Mouse (Mus musculus) frontal cortex, postnatal 25 days (tissue): ENCODE measurements at regions not wholly inside any gene's neighbourhood (a gene's known extent, or its start where the extent isn't known, plus 50 kb on each side); places are given as distances from the start of the nearest gene placed in this dataset.
A peak's percentile ranks its signal among the peaks of the same experiment; 100 is the strongest.

Experiments
- DNase-seq, 2 experiments: peaks; one replicate each; pipeline ENCODE4 v3.0.0; 2022; ENCODE audit warnings: low spot score in 2 of 2

DNA sequence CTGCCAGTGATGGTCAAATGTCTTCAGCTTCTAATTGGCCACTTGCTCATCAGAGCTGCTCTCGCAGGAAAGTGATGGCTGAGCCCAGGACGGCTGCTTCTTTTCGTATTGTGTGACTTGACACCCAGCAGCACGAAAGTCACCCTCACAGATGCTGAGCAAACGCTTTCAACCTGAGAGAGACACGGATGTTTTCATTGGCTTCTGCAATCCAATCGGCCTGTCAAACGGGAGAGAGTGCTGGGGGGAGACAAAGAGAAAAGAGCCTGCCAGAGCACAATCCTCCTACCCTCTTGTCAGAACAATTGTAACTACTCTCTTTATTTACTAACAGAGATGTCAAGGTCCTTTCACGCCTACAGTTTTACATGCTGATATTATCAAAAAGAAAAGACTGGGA is 289.9 kb downstream of the Nsun3 start:
- no peak for DNase-seq

DNA sequence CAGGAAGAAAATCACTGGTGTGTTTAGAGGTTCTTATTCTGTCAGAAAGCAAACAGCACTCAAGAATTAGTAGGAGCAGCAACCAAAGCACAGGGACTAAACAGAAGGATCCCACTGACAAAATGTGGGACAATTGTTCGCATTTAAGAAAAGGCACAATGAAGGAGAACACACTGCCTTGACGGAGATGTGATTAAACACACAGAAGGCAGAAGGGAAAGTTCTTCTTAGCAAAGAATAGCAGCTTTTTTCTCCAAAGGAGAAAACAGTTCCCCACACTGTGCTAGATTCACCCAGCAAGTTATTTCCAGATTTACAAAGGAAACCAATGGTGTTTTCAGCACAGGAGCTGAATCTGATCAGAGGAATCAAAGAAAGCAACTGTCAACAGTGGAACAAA is 316.5 kb downstream of the Nsun3 start:
- no peak for DNase-seq

GRCm38 (mm10) chr16:62469286-62469685 is 317.3 kb downstream of the Nsun3 start:
- no peak for DNase-seq

- no peak for DNase-seq
Observed at GRCm38 (mm10) chr16:62468846-62469245, 317.8 kb downstream of the Nsun3 start.

GRCm38 (mm10) chr16:62459949-62460551 is 326.6 kb downstream of the Nsun3 start:
- no peak for DNase-seq

DNA sequence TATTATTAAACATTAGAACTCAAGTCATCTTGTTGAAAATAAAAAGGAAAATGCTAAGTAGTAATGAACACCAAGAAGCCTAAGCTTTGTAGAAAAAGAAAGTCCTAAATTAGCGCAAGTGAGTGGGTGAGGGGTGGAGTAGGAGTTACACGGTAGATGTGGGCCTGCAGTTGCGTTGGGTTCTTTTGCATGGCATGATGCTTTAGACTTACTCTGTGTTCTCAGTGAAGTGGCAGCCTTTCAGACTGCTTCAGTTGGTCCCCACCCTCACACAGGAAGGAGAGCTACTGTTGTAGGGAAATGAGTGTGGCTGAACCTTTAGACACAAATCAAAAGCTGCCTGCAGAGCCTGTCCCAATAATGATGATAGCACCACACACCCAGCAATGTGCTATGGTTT is 336.9 kb downstream of the Nsun3 start:
- DNase-seq = no peak

DNA sequence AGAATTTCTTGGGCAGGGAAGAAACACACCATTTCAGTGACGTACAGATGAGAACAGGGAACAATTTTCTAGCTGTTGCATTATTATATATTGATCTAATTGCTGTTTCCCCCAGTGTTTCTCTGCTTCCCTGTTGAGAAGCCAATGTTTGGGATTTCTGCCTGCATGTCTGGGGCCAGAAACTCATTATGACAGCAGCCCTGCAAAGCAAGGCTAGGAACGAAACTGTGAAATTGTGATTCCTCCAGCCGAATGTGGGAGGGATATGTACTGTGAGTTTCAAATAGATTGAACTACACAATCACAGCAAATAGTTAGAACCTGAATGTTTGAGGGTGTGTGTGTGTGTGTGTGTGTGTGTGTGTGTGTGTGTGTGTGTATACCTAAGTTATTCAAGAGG is 339.2 kb downstream of the Nsun3 start:
- no peak for DNase-seq

GRCm38 (mm10) chr16:62441197-62441596 is 345.4 kb downstream of the Nsun3 start:
- DNase-seq = no peak

DNA sequence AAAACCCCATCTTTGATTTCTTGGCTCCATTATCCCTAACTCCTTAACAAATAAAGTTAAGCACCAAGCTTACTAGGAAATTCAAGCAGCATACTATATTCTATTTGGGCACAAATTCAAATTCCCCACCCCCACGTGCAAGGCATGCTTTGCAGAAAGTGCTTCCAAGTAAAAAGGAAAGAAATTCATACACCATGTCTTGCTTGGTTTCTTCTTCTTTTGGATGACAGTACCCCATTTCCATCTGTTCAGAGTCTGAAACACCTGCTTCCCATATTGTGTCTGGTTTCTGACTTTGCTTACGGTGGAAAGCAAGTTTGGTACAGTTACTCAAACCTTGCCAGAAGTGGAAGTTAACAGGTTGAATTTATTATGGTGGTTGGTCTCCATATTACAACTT is 353.5 kb downstream of the Nsun3 start:
- DNase-seq = no peak

- DNase-seq = peak in 1 of 2 experiments; percentile 25
Observed at GRCm38 (mm10) chr16:62414485-62414884, 372.1 kb downstream of the Nsun3 start.

DNA sequence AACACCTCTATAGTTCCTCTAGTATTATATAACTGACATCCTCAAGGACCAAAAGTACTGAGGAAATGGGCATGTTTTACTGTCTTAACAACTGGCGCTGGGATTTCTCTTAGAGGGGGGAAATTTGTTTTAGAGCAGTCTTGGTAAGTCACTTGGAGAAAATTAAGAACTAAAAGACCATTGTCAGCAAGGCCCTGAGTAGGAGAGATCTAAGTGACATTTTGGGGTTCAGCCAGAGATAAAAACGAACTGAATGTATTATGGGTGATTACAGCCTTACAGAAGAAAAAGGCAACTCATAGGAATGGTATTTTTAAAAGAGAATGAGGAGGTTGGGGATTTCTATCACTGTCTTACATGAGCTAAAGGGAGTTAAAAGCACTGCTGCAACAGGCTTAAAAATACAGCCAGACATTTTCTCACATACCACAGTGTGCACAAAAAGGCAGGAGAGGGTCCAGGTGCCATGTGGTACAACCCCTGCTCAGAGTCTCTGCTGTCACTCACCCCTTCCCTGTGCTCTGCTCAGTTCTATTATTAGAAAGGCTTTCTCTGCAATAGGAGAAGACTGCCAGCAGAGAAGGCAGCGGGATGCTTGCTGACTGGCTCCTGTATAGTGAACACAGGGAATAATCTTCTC is 379.0 kb downstream of the Nsun3 start:
- no peak for DNase-seq

DNA sequence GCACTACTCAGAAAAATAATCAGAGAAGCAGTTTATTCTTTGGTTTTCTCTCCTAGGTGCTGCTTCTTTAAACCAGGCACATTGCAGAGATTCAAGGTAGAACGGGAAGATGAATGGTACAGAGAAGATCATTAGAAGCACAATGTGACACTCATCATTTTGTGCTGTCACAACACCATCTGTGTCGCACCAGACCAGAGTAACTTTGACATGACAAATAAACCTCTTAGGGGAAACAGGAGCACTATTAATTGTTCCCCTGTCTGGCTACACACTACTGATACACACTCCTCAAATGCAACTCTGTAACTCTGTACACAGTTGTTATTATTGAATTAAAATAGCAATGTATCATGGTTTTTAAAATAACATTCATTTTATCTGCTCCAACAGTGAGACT is 380.2 kb downstream of the Nsun3 start:
- no peak for DNase-seq

DNA sequence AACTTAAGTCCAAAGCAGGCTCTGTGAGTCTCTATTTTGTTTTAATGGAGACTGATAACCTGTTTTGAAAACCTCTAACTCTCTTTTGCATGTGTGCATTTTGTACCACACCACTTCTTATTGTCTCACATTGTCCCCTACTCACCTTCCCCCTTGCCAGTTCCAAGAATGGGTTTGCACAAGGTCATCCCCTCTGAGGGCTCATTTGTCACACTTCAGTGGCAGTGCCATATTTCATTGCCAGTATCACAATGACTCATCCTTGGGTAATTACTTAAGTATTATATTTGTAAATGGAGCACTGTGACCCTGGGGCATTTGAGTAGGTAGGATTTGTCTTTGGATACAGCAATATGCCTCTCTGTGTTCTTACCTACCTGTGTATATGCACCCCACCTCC is 429.3 kb downstream of the Nsun3 start:
- no peak for DNase-seq

- no peak for DNase-seq
Observed at GRCm38 (mm10) chr16:62356349-62356748, 430.3 kb downstream of the Nsun3 start.

DNA sequence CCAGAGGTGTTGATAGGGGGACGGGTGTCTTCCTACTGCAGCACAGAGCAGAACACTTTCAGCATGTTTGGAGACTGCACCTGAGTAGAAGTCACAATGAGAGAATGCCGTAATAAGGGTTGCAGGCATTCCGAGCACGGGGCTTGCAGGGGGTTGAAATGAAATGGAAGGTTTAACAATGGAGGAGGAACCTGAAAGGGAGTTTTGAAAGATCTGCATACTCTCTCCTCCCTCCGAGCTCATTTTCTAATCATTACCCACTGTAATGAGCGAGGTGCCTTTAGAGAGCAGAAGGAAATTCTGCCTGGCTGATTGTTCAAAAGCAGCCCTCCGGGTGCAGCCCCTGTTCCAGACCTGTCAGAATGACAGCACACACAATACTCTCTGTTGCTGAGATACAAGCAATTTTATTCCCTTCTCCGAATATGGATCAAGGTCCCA is 430.8 kb downstream of the Nsun3 start:
- DNase-seq = no peak

DNA sequence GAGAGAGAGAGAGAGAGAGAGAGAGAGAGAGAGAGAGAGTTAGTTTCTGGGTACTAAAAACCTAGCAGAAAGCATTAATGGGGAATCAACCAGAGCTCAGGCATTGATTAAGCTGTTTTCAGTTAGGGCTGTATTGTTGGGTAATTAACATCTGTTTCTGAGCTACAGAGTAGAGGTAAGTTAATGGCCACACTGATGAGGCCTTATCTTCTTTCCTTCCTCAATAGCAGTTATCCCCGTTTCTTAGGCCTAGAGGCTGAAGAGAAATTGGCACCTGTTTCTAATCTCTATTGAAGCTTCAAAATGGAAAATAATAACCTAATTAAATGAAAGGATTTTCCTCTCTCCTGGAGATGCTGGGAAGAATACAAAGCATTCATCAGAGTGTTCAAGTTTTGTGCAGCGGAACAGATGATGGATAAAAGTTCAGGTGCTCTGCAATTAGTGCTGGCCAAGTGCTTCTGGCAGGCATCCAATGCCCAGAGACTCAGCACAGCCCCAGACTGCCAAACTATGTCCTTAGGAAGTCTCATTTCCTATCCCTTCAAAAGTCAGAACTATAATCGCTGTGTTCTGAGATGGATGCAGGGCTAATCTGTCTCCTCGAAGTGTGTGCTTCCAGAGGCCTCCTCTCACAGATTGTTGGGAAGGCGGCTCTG is 459.1 kb downstream of the Nsun3 start:
- no peak for DNase-seq

- no peak for DNase-seq
Observed at GRCm38 (mm10) chr16:62325534-62326244, 460.9 kb downstream of the Nsun3 start.

- DNase-seq = no peak
Observed at GRCm38 (mm10) chr16:62322809-62323208, 463.8 kb downstream of the Nsun3 start.

GRCm38 (mm10) chr16:62288948-62289347 is 497.7 kb downstream of the Nsun3 start:
- no peak for DNase-seq
